Mouse (Mus musculus): ENCODE results near the gene Znrf3. TPM values are rescaled to one million over a fixed set of nuclear protein-coding genes. Genes with fewer than 3 reads are reported as not detected.
A peak's percentile ranks its signal among the peaks of the same experiment; 100 is the strongest.

Znrf3 gene
- total and polyA plus RNA-seq, 2 experiments from 2014 or later = 9.9 to 13.6 TPM

GRCm38 (mm10) chr11:5469084-5469483 is 24.4 kb upstream of the Znrf3 start:
- 83% methylated on average over 3 of the region's 3 CpGs for WGBS
- Histone ChIP-seq H3K9ac (replicated peaks; ENCODE audit: low read length) (no peak overlapping the region), H3K27me3 (ENCODE audit: insufficient read depth, low read length) (no peaks in the 10 kb centered on the region), H3K4me3 (ENCODE audit: low read length) (no peak overlapping the region), H3K27ac (no peak overlapping the region), H3K4me1 (ENCODE audit: insufficient read depth, low read length) (no peaks in the 10 kb centered on the region), H3K4me2 (ENCODE audit: low read depth, low read length) (no peak overlapping the region), H3K9me3 (ENCODE audit: low read length) (no peaks in the 10 kb centered on the region), H3K36me3 (ENCODE audit: insufficient read depth, low read length) (no peaks in the 10 kb centered on the region)
- DNase-seq (ENCODE audit: low spot score) = peak; percentile 29
- TF ChIP-seq CTCF (IDR thresholded peaks at IDR 0.05; ENCODE audit: low read depth) = peak; percentile 74
- ATAC-seq = no peak

- no peak for DNase-seq (ENCODE audit: low spot score)
- TF ChIP-seq CTCF (IDR thresholded peaks at IDR 0.05; ENCODE audit: low read depth) = no peak
- WGBS = 23% methylated on average over 2 of the region's 2 CpGs
- Histone ChIP-seq H3K27ac (no peak overlapping the region), H3K36me3 (ENCODE audit: insufficient read depth, low read length) (no peaks in the 10 kb centered on the region), H3K27me3 (ENCODE audit: insufficient read depth, low read length) (no peaks in the 10 kb centered on the region), H3K4me1 (ENCODE audit: insufficient read depth, low read length) (no peaks in the 10 kb centered on the region), H3K9ac (replicated peaks; ENCODE audit: low read length) (no peak overlapping the region), H3K9me3 (ENCODE audit: low read length) (no peaks in the 10 kb centered on the region), H3K4me2 (ENCODE audit: low read depth, low read length) (no peak overlapping the region), H3K4me3 (ENCODE audit: low read length) (no peak overlapping the region)
- no peak for ATAC-seq
Measured at GRCm38 (mm10) chr11:5468471-5468870, 23.8 kb upstream of the Znrf3 start.

GRCm38 (mm10) chr11:5451923-5452322 is 7.3 kb upstream of the Znrf3 start:
- no peak for ATAC-seq
- no peaks in the 10 kb centered on the region for H3K27me3 ChIP-seq (ENCODE audit: insufficient read depth, low read length)
- H3K4me2 ChIP-seq (ENCODE audit: low read depth, low read length) = no peak overlapping the region
- no peak for DNase-seq (ENCODE audit: low spot score)
- no peak overlapping the region for H3K4me3 ChIP-seq (ENCODE audit: low read length)
- H3K36me3 ChIP-seq (ENCODE audit: insufficient read depth, low read length) = no peaks in the 10 kb centered on the region
- H3K9ac ChIP-seq (replicated peaks; ENCODE audit: low read length) = no peak overlapping the region
- no peaks in the 10 kb centered on the region for H3K4me1 ChIP-seq (ENCODE audit: insufficient read depth, low read length)
- no peak for TF ChIP-seq CTCF (IDR thresholded peaks at IDR 0.05; ENCODE audit: low read depth)
- WGBS = 57% methylated on average over 6 of the region's 6 CpGs
- H3K27ac ChIP-seq = no peak overlapping the region
- no peaks in the 10 kb centered on the region for H3K9me3 ChIP-seq (ENCODE audit: low read length)

GRCm38 (mm10) chr11:5451341-5451740 is 6.7 kb upstream of the Znrf3 start:
- Histone ChIP-seq H3K9ac (replicated peaks; ENCODE audit: low read length) (no peak overlapping the region), H3K27me3 (ENCODE audit: insufficient read depth, low read length) (no peaks in the 10 kb centered on the region), H3K9me3 (ENCODE audit: low read length) (no peaks in the 10 kb centered on the region), H3K4me2 (ENCODE audit: low read depth, low read length) (no peak overlapping the region), H3K27ac (no peak overlapping the region), H3K36me3 (ENCODE audit: insufficient read depth, low read length) (no peaks in the 10 kb centered on the region), H3K4me3 (ENCODE audit: low read length) (no peak overlapping the region), H3K4me1 (ENCODE audit: insufficient read depth, low read length) (no peaks in the 10 kb centered on the region)
- ATAC-seq (no peak), DNase-seq (ENCODE audit: low spot score) (no peak)
- WGBS = 68% methylated on average over 4 of the region's 4 CpGs
- TF ChIP-seq CTCF (IDR thresholded peaks at IDR 0.05; ENCODE audit: low read depth) = no peak

GRCm38 (mm10) chr11:5450701-5451100 is 6.1 kb upstream of the Znrf3 start:
- H3K27ac ChIP-seq = no peak overlapping the region
- H3K4me2 ChIP-seq (ENCODE audit: low read depth, low read length) = no peak overlapping the region
- H3K9me3 ChIP-seq (ENCODE audit: low read length) = no peaks in the 10 kb centered on the region
- WGBS = 90% methylated on average over 4 of the region's 4 CpGs
- H3K4me1 ChIP-seq (ENCODE audit: insufficient read depth, low read length) = no peaks in the 10 kb centered on the region
- no peak overlapping the region for H3K9ac ChIP-seq (replicated peaks; ENCODE audit: low read length)
- ATAC-seq = no peak
- no peaks in the 10 kb centered on the region for H3K27me3 ChIP-seq (ENCODE audit: insufficient read depth, low read length)
- no peak overlapping the region for H3K4me3 ChIP-seq (ENCODE audit: low read length)
- H3K36me3 ChIP-seq (ENCODE audit: insufficient read depth, low read length) = no peaks in the 10 kb centered on the region
- no peak for DNase-seq (ENCODE audit: low spot score)
- no peak for TF ChIP-seq CTCF (IDR thresholded peaks at IDR 0.05; ENCODE audit: low read depth)

- H3K4me1 ChIP-seq (ENCODE audit: insufficient read depth, low read length) = peaks cover 15% of the 10 kb centered on the region; the same call in 1 of the 2 replicates
- no peaks in the 10 kb centered on the region for H3K36me3 ChIP-seq (ENCODE audit: insufficient read depth, low read length)
- H3K27ac ChIP-seq = peak overlapping the region; percentile 20; the same call in 1 of the 2 replicates
- TF ChIP-seq CTCF (IDR thresholded peaks at IDR 0.05; ENCODE audit: low read depth) = no peak
- H3K4me2 ChIP-seq (ENCODE audit: low read depth, low read length) = peak overlapping the region; percentile 96
- no peaks in the 10 kb centered on the region for H3K9me3 ChIP-seq (ENCODE audit: low read length)
- 17% methylated on average over 11 of the region's 11 CpGs for WGBS
- H3K9ac ChIP-seq (replicated peaks; ENCODE audit: low read length) = peak overlapping the region; percentile 81; the same call in 1 of the 2 replicates
- ATAC-seq = no peak
- DNase-seq (ENCODE audit: low spot score) = peak; percentile 24
- peak overlapping the region; percentile 85 for H3K4me3 ChIP-seq (ENCODE audit: low read length)
- H3K27me3 ChIP-seq (ENCODE audit: insufficient read depth, low read length) = no peaks in the 10 kb centered on the region
Measured at GRCm38 (mm10) chr11:5445452-5445953, 856 bp upstream of the Znrf3 start.

- H3K9ac ChIP-seq (replicated peaks; ENCODE audit: low read length) = peak overlapping the region; percentile 81
- WGBS = 1% methylated on average over 41 of the region's 57 CpGs
- peak overlapping the region; percentile 96 for H3K4me2 ChIP-seq (ENCODE audit: low read depth, low read length)
- H3K36me3 ChIP-seq (ENCODE audit: insufficient read depth, low read length) = no peaks in the 10 kb centered on the region
- H3K27me3 ChIP-seq (ENCODE audit: insufficient read depth, low read length) = no peaks in the 10 kb centered on the region
- H3K9me3 ChIP-seq (ENCODE audit: low read length) = no peaks in the 10 kb centered on the region
- H3K4me1 ChIP-seq (ENCODE audit: insufficient read depth, low read length) = peaks cover 15% of the 10 kb centered on the region; the same call in 1 of the 2 replicates
- peak overlapping the region; percentile 85 for H3K4me3 ChIP-seq (ENCODE audit: low read length)
- peak overlapping the region; percentile 79 for H3K27ac ChIP-seq
- DNase-seq (ENCODE audit: low spot score) (peak; percentile 51), ATAC-seq (peak; percentile 61; the same call in 1 of the 2 replicates)
- TF ChIP-seq CTCF (IDR thresholded peaks at IDR 0.05; ENCODE audit: low read depth) = no peak
Measured at GRCm38 (mm10) chr11:5444234-5444598, 431 bp downstream of the Znrf3 start.
